11 mouse cellular contexts compared by ENCODE assay signal in the genomic region with DNA sequence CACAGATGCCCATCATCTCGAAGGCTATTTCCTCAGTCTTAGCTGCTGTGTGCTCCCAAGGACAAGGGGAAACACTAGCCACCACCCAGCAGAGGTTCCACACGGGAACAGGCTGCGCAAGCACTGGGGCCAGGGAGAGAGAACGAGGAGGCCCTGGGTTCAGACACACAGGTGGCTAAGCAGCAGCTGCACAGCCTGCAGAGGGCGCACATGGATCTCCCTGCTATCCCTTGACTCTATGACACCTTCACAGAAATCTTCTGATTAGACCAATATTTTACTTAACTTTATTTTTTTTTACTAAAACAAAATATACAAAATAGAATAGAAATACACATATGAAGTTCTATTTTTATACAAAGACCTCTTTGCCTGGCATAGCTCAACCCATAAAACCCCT. TPM values are rescaled to one million over a fixed set of nuclear protein-coding genes. Genes with fewer than 3 reads are reported as not detected.
DNase-seq lines count a peak whose midpoint lies in the region; ATAC-seq and TF ChIP-seq lines count a peak whose summit lies in the region.
"Had no signal": no experiment of that assay in that cellular context is flagged by ENCODE, and none has a peak within 500 bp of the region (broad histone marks: within the 10 kb centered on the region; RNA-seq: fewer than 3 reads in every experiment).

No protein-coding gene starts in this region.

- no peaks in the 10 kb centered on the region for H3K36me3 ChIP-seq in liver, adult 2 months (ENCODE audit: control insufficient read depth, insufficient read depth, low read length)
- no peaks in the 10 kb centered on the region for H3K36me3 ChIP-seq in liver, embryonic 11.5 days (ENCODE audit: control insufficient read depth, insufficient read depth, low read length)

- 61% methylated on average over 5 of the region's 5 CpGs for WGBS in cerebellum, adult 2 months
- WGBS in liver, adult 2 months = 63% methylated on average over 5 of the region's 5 CpGs
- WGBS in liver, embryonic 11.5 days = 61% methylated on average over 5 of the region's 5 CpGs

- no peak for ATAC-seq in cerebellum, adult (ENCODE audit: insufficient number of reproducible peaks, low FRiP score, low TSS enrichment)
- ATAC-seq in liver, embryonic 11.5 days (replicated peaks; ENCODE audit: low FRiP score) = no peak
- ATAC-seq in megakaryocyte, adult 5-6 weeks (ENCODE audit: poor library complexity, severe bottlenecking) = no peak

- H3K4me2 ChIP-seq in liver, embryonic 11.5 days = no peak overlapping the region

- 0 out of 2 replicates have a peak, but pooled peaks cover 3% of the 10 kb centered on the region for H3K4me1 ChIP-seq in cerebellum, adult 2 months (ENCODE audit: control insufficient read depth, insufficient read depth, low read length)
- no peaks in the 10 kb centered on the region for H3K4me1 ChIP-seq in liver, adult 2 months (ENCODE audit: control insufficient read depth, insufficient read depth, low read length)
- H3K4me1 ChIP-seq in liver, embryonic 11.5 days (replicated peaks; ENCODE audit: control insufficient read depth, insufficient read depth, low read length) = no peaks in the 10 kb centered on the region
- no peaks in the 10 kb centered on the region for H3K4me1 ChIP-seq in embryonic fibroblast, embryonic 13.5 days (ENCODE audit: control insufficient read depth, insufficient read depth, low read length)

- H3K27ac ChIP-seq in cerebellum, adult 2 months (ENCODE audit: insufficient read depth, low read length) = no peak overlapping the region
- no peak overlapping the region for H3K27ac ChIP-seq in liver, adult 2 months (replicated peaks; ENCODE audit: insufficient read depth, low read depth, low read length)
- no peak overlapping the region for H3K27ac ChIP-seq in liver, embryonic 11.5 days (ENCODE audit: low read depth, low read length)
- no peak overlapping the region for H3K27ac ChIP-seq in embryonic fibroblast, embryonic 13.5 days (ENCODE audit: insufficient read depth, low read length)

- 0 out of 2 replicates have a peak, but pooled peaks have one; percentile 16 for TF ChIP-seq CTCF in cerebellum, adult 2 months (IDR thresholded peaks at IDR 0.05; ENCODE audit: borderline replicate concordance, insufficient read depth, low read depth, low read length)
- peak; percentile 34 for TF ChIP-seq CTCF in liver, adult 2 months (IDR thresholded peaks at IDR 0.05; ENCODE audit: low read depth, low read length)
- TF ChIP-seq CTCF in embryonic fibroblast, embryonic 13.5 days (IDR thresholded peaks at IDR 0.05; ENCODE audit: borderline replicate concordance, insufficient read depth, low read length) = peak; percentile 6; the same call in 1 of the 2 replicates

- no peaks in the 10 kb centered on the region for H3K79me2 ChIP-seq in liver, adult 2 months (ENCODE audit: control insufficient read depth, insufficient read depth, low read length)

- no peaks in the 10 kb centered on the region for H3K9me3 ChIP-seq in liver, embryonic 11.5 days (ENCODE audit: control insufficient read depth, low read length)

- no peak for TF ChIP-seq POLR2A in cerebellum, adult 2 months (IDR thresholded peaks at IDR 0.05; ENCODE audit: borderline replicate concordance, insufficient read depth, low read length)
- no peak for TF ChIP-seq POLR2A in liver, adult 2 months (IDR thresholded peaks at IDR 0.05; ENCODE audit: extremely low read depth, insufficient read depth, low read length)
- TF ChIP-seq POLR2A in embryonic fibroblast, embryonic 13.5 days (IDR thresholded peaks at IDR 0.05; ENCODE audit: low read depth, low read length) = no peak

- H3K27me3 ChIP-seq in cerebellum, adult 2 months (ENCODE audit: control insufficient read depth, insufficient read depth, low read length) = no peaks in the 10 kb centered on the region
- H3K27me3 ChIP-seq in liver, adult 2 months (ENCODE audit: control insufficient read depth, insufficient read depth, low read length) = 0 out of 2 replicates have a peak, but pooled peaks cover 2% of the 10 kb centered on the region
- H3K27me3 ChIP-seq in liver, embryonic 11.5 days (replicated peaks; ENCODE audit: control insufficient read depth, insufficient read depth, low read length) = peaks cover 11% of the 10 kb centered on the region; the same call in 1 of the 2 replicates

- H3K4me3 ChIP-seq in cerebellum, adult 2 months (replicated peaks; ENCODE audit: insufficient read depth, low read depth, low read length) = no peak overlapping the region
- H3K4me3 ChIP-seq in liver, adult 2 months (ENCODE audit: insufficient read depth, low read depth, low read length) = no peak overlapping the region
- H3K4me3 ChIP-seq in liver, embryonic 11.5 days (ENCODE audit: low read depth, low read length) = no peak overlapping the region
- H3K4me3 ChIP-seq in embryonic fibroblast, embryonic 13.5 days (ENCODE audit: insufficient read depth, low read length) = no peak overlapping the region

- DNase-seq in cerebellum, adult 2 months = no peak
- DNase-seq in liver, adult 2 months (ENCODE audit: extremely low read depth, low read depth, low spot score) = no peak
- DNase-seq in liver, embryonic 11.5 days (ENCODE audit: low spot score) = no peak
- DNase-seq in B cell, adult 2 months = peak; percentile 58 to 67
- no peak for DNase-seq in T-cell, adult 2 months (ENCODE audit: low spot score)

- H3K9ac ChIP-seq in liver, adult 2 months (ENCODE audit: low read depth, low read length) = no peak overlapping the region
- H3K9ac ChIP-seq in liver, embryonic 11.5 days (ENCODE audit: low read depth, low read length) = no peak overlapping the region

RNA-seq across cellular contexts. Expression of gene BC051142, which starts 1.3 kb away (rescaled TPM):
- polyA plus RNA-seq in cerebellum, adult 2 months (2012; rRNA removed) = 5.8 and 6.5 TPM in 2 replicates
- not detected in 2 replicates for total RNA-seq in liver, adult 2 months (2014; rRNA removed)
- polyA plus RNA-seq in liver, adult 2 months (2012; rRNA removed) = 0.06 TPM in 1 of 2 replicates, not detected in the other
- 0.41 TPM in 1 of 2 replicates, not detected in the other for polyA plus RNA-seq in liver, embryonic 11.5 days (2014; fragmentation: Nextera tagmentation; extraction: Ambion mirVana)
- polyA plus RNA-seq in embryonic fibroblast, embryonic 13.5 days (2011; ENCODE audit: insufficient read length, low read depth, missing spikeins) = not detected in 2 replicates
- not detected in 2 replicates for total RNA-seq in megakaryocyte, adult 5-6 weeks (2015)
- total RNA-seq in megakaryocyte, adult 5-6 weeks (2017) = 0.29 and 3.8 TPM in 2 replicates
- total RNA-seq: heart, postnatal 4 days; monocyte, adult 5-6 weeks had no signal

RNA-seq across cellular contexts. Expression of gene Btnl1, which starts 20.4 kb away (rescaled TPM):
- not detected in 2 replicates for polyA plus RNA-seq in cerebellum, adult 2 months (2012; rRNA removed)
- total RNA-seq in liver, adult 2 months (2014; rRNA removed) = not detected in 2 replicates
- not detected in 2 replicates for polyA plus RNA-seq in liver, adult 2 months (2012; rRNA removed)
- not detected in 2 replicates for polyA plus RNA-seq in liver, embryonic 11.5 days (2014; fragmentation: Nextera tagmentation; extraction: Ambion mirVana)
- polyA plus RNA-seq in embryonic fibroblast, embryonic 13.5 days (2011; ENCODE audit: insufficient read length, low read depth, missing spikeins) = not detected in 2 replicates
- total RNA-seq in megakaryocyte, adult 5-6 weeks (2015) = not detected in 2 replicates
- total RNA-seq in megakaryocyte, adult 5-6 weeks (2017) = not detected in 2 replicates
- total RNA-seq: heart, postnatal 4 days; layer of hippocampus, postnatal 36 days; monocyte, adult 5-6 weeks had no signal

RNA-seq across cellular contexts. Expression of gene Btnl2, which starts 42.7 kb away (rescaled TPM):
- not detected in 2 replicates for polyA plus RNA-seq in cerebellum, adult 2 months (2012; rRNA removed)
- total RNA-seq in liver, adult 2 months (2014; rRNA removed) = 0.09 TPM in 1 of 2 replicates, not detected in the other
- polyA plus RNA-seq in liver, adult 2 months (2012; rRNA removed) = 0.05 TPM in 1 of 2 replicates, not detected in the other
- polyA plus RNA-seq in liver, embryonic 11.5 days (2014; fragmentation: Nextera tagmentation; extraction: Ambion mirVana) = not detected in 2 replicates
- not detected in 2 replicates for polyA plus RNA-seq in embryonic fibroblast, embryonic 13.5 days (2011; ENCODE audit: insufficient read length, low read depth, missing spikeins)
- total RNA-seq in megakaryocyte, adult 5-6 weeks (2015) = 0.09 TPM in 1 of 2 replicates, not detected in the other
- total RNA-seq in megakaryocyte, adult 5-6 weeks (2017) = 0.33 TPM in 1 of 2 replicates, not detected in the other

Comparison
In these comparisons a context has a peak if more than half of its experiments do, and no peak if none do; other contexts are left out.
1. DNase-seq: peak in B cell, adult 2 months (2 of 2); none in cerebellum, adult 2 months (0 of 2), liver, adult 2 months (single experiment), liver, embryonic 11.5 days (single experiment) and T-cell, adult 2 months (single experiment).
2. Peak in every context shown above with its lines, with median percentiles within 50 percentile points of each other: CTCF ChIP-seq.